Mouse (Mus musculus) kidney, adult 11 months (tissue): ENCODE results near the gene Nit2.

Experiments
- DNase-seq: peaks from one replicate; pipeline ENCODE4 v3.0.0; 2022

Nit2 gene

DNA sequence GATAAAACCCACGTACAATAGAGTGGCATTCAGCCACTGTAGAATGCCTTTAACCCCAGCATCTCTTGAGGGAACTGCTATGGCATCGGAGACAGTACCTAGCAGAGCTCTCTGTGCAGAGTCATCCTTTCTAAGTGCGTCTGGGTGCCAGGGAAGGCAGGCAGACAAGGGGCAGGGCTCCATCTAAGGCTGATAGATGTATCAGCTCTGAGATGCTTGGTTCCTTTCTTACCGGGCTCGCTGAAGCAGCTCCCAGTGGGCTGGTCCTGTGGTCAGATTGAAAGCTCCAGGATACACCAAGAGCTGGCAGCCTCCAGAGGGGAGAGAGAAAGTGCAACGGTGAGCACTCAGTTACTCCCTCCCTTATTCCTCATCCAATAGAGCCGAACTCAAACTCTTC, 7.3 kb downstream of the Nit2 start:
- DNase-seq, result no peak

GRCm38 (mm10) chr16:57157728-57158127, 9.4 kb downstream of the Nit2 start:
- DNase-seq, result no peak

DNA sequence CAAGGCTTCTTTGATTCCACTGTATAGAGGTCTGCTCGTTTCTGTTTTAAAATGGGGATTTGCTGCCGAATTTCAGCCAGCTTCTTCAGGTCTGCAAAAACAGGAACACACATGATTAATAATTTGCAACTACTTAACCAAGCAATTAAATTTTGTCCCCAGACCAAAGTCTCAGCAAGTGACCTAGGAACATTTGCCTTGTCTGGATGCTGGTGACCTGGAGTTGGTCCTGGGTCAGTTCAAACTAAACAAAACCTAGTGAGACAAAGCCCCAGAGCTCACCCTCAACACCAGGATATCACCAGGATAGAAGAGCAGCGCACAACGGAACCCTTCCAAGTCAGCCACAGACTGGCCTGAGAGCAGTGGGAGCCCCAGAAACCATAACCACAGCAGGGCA, 10.1 kb downstream of the Nit2 start:
- DNase-seq, result peak; percentile 64

GRCm38 (mm10) chr16:57155899-57156298, 11.2 kb downstream of the Nit2 start:
- DNase-seq, result no peak

GRCm38 (mm10) chr16:57151437-57151836, 15.7 kb downstream of the Nit2 start:
- no peak for DNase-seq

- DNase-seq, result no peak
These were observed 22.4 kb downstream of the Nit2 start for GRCm38 (mm10) chr16:57144741-57145140.

DNA sequence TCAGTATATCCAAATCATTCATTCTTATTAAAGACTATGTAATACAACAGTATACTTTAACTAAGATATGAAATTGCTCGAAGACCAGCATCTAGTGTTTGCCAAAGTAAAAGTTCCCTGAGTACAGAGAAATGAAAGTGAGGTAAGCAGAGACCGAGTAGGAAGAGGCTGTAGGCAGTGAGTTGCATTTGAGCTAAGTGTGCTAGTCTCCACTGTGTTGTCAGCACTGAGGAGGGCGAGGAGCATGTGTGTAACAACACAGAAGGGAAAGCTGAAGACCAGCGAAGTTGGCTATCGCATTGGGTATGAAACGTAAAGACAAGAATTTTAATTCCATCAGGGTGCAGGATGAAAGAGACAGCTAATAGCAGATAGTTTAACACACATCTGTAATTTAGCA, 33.5 kb downstream of the Nit2 start:
- DNase-seq, result no peak

DNA sequence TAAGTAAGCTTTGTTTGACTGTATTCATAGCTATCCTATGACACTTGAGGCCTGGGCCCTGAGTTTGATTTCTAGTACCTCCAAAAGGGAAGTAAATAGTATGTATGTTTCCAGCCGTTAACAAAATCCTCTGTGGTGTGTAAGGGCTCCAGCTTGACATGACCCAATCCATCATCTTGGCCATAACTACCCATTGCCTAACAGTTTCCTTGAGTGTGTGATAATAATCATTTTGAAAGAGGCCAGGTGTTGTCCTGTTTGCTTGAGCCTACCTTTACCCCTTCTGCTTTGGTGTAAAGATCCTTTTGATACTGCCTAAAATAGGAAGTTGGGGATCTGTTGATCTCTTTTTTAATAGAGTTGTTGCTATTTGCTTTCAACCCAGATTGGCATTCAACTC, 34.8 kb downstream of the Nit2 start:
- no peak for DNase-seq

GRCm38 (mm10) chr16:57131544-57131943, 35.6 kb downstream of the Nit2 start:
- DNase-seq, result no peak

DNA sequence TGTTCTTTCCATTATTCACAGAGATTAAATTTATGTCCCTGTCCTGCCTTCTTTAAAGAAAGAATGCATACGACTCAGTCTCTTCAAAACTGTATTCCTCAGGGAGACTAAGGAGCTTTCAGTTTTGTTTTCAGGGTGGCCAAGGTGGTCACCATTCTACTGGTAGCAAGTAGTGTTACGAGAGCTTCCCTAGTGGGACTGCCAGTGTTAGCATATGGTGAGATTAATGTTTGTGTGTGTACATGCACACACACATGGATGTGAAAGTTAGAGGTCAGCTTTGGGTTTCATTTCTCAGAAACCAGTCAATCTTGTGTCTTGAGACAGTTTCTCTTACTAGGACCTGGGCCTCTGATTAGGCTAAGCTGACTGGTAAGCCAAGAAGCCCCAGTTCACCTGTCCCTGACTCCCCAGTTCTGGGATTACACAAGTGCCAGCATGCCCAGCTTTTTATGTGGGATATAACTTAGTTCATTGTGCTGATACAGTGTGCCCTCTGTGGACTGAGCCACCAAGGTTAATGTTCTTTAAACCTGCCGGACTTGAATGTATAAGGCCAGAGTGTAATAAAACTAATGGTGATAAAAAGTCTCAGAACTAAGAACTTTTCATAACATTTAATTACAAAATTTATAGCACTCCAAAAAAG, 36.3 kb downstream of the Nit2 start:
- no peak for DNase-seq

DNA sequence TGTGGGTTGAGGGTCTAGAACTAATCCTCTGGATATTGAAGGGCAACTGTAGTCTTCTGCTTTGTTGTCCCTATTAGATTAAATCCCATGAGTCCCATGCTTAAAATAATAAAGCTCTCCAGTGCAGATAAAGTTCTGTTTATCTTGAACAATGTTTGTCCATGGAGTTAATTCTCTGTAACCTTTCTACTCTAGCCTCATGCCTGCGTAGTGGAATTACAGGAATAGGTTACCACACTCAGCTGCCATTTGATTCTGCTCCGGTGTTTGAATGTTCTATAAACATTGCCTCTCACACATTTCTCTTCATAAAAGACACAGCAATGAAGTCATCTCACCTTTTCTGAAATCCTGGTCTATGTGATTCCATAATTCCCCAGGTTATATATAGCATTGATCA, 39.3 kb downstream of the Nit2 start:
- DNase-seq, result no peak

DNA sequence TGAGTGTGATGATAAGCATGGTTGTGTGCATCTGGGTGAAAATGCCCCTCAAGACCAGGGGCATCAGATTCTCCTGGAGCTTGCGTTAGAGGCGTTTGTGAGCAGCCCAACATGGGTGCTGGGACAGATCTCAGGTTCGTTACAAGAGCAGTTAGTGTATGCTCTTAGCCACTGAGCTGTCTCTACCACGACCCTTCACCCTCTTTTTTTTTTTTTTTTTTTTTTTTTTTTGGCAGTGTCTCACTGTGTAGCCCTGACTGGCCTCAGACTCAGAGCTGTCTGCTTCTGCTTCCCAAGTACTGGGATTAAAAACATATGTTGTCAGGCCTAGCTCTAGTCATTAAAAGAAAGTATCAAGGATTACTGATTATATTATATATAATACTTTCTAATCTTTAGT, 40.9 kb downstream of the Nit2 start:
- DNase-seq, result no peak

GRCm38 (mm10) chr16:57122682-57123445, 44.3 kb downstream of the Nit2 start:
- DNase-seq, result no peak

- DNase-seq, result no peak
These were observed 45.2 kb downstream of the Nit2 start for GRCm38 (mm10) chr16:57121816-57122415.

- peak; percentile 95 for DNase-seq
These were observed 46.0 kb downstream of the Nit2 start, which contains the start of gene Tomm70a for GRCm38 (mm10) chr16:57120913-57121815. TSS of gene Tomm70a (plus strand) at chr16:57121703.

GRCm38 (mm10) chr16:57117562-57117961, 49.6 kb downstream of the Nit2 start:
- DNase-seq, result no peak

DNA sequence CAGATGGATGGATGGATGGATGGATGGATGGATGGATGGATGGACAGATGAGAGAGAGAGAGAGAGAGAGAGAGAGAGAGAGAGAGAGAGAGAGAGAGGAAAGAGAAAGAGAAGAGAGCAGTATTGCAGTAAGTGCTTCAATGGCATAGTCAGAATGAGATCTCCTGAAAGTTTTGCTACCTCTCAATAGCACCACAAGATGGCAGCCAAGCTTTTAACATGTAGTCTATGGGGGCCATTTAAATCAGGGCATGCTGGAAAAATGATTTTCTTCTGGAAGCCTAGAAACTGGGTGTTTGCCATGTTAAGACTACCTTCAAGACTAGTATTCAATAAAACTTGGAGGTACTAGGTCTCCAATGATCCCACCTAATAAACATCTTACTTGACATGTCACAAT, 51.1 kb downstream of the Nit2 start:
- DNase-seq, result no peak
